Mouse (Mus musculus): ENCODE measurements around the gene Shb. TPM values are rescaled to one million over a fixed set of nuclear protein-coding genes. Genes with fewer than 3 reads are reported as not detected.
"Not testable (repeated sequence)": the region's sequence is repeated elsewhere in the genome, so short reads cannot be mapped to it uniquely, and the experiment has no call there.

Shb gene
- total RNA-seq, 2 experiments from 2014 or later = 11.0 to 11.6 TPM

DNA sequence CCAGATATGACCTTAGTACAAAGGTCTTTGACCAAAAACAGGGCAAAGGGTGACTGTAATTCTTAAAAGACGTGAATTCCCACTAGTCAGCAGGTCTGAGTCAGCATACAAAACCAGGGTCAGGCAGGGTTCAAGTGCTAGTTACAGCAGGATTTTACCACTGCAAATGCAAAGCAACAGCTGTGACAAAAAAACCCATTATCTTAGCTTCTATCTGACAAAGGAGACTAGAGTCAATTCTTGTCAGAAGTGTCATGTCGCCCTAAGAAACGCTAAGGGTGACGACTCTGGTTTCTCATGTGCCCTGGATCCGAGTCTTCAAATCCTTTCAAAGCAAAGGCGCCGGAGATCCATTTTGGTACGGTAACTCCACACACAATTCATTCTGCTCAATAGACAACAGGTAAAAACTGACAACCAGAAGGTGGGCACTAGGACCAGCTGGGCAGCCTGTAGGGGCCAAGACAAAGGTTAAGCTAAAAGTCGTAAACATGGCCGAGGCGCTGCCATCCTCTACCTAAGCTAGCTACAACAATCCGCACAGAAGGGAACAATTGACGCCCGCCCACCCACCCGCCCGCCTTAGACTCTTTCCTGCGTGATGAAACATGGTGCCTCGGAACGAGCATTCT is 124.5 kb downstream of the Shb start:
- Histone ChIP-seq H3K27ac (peak overlapping the region; percentile 95), H3K4me3 (peak overlapping the region; percentile 98)
- peak in 1 of 2 experiments; percentile 24 for DNase-seq (ENCODE audit: extremely low spot score in 1 of 2, low spot score in 2 of 2)
- no peak for TF ChIP-seq CTCF (IDR thresholded peaks at IDR 0.05)
- intact Hi-C loops (cut with DNase I) = loop anchor here (2.0 to 5.0 kb wide), 3 partner anchors 66 to 565 kb away; partner anchors contain the start of genes Dcaf10, Exosc3 and Polr1e

DNA sequence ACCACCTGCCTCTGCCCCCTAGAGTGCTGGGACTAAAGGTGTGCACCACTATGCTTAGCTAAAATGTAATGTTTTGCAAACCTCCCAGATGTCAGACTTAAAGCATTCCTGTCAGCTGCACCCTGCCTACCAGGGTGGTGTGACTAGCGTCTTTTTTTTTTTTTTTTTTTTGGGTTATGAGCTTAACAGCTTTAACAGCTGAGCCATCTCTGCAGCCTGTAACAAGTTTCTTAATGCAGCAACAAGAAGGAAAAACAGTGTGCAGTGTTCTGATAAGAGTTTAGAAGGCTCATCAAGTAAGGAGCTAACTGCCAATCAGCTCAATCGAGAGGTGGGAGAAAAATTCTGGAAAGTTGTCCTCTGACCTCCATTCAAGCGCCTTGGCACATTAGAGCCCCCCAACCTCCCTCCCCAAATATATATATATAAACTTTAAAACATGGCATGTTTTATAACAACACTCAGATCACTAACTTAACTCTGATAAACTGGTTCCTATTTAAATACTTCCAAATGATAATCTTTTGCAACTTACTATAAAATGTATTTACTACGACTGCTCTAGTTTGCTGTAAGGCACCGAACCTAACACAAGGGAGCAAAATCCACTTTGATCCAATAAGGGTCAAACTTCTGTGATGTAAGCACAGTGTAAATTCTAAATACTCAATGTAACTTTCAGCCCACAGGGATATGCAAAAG is 125.1 kb downstream of the Shb start:
- DNase-seq (ENCODE audit: extremely low spot score in 1 of 2, low spot score in 2 of 2) = no peak
- H3K27ac ChIP-seq = no peak overlapping the region
- peak overlapping the region; percentile 98 for H3K4me3 ChIP-seq
- TF ChIP-seq CTCF (IDR thresholded peaks at IDR 0.05) = no peak
- intact Hi-C loops (cut with DNase I) = loop anchor here (5.0 kb wide), 2 partner anchors 65 to 390 kb away; partner anchors contain the start of genes Dcaf10, Exosc3 and Polr1e

DNA sequence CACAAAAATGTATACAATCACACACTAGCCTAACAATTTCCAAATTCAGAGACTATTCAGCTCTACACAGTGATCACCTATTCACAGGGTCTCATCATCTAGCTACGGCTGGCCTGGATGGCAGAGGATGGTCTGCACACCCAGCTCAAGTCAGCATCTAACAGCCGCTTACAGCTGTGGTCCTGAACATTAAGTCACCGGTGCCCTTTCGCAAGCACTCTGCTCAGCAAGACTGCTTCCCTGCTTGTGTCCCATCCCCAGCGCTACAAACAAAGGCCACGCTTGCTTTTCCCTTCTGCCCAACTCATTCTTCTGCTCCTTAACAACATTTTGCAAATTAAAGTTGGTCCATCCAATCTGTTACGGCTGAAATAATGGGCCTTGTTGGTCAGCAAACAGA is 125.9 kb downstream of the Shb start:
- no peak overlapping the region for H3K27ac ChIP-seq
- TF ChIP-seq CTCF (IDR thresholded peaks at IDR 0.05) = no peak
- no peak overlapping the region for H3K4me3 ChIP-seq
- no peak for DNase-seq (ENCODE audit: extremely low spot score in 1 of 2, low spot score in 2 of 2)
- intact Hi-C loops (cut with DNase I) = loop anchor here (5.0 kb wide), 2 partner anchors 64 to 389 kb away; partner anchors contain the start of genes Dcaf10, Exosc3 and Polr1e

DNA sequence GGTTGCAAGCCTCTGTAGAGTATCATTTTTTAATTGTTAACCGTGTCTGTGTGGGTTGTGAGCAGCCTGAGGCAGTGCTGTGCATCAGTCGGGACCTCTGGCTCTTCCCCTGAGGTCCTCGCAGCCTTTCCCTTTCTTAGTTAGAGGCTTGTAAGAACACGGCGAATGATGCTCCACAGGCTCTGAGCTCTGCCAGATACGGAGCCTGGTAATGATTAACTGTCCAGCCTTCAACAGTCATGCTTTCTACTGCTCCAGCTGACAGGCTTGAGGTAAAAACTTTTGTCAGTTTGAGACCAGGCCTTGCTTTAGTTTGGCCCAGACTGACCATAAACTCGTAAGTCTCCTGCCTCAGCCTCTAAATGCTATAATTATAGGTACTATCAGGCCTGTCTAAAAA is 127.0 kb downstream of the Shb start:
- intact Hi-C loops (cut with DNase I) = loop anchor here (5.0 kb wide), 2 partner anchors 63 to 388 kb away; partner anchors contain the start of genes Dcaf10, Exosc3 and Polr1e
- Histone ChIP-seq H3K27ac (no peak overlapping the region), H3K4me3 (no peak overlapping the region)
- TF ChIP-seq CTCF (IDR thresholded peaks at IDR 0.05) = no peak
- DNase-seq (ENCODE audit: extremely low spot score in 1 of 2, low spot score in 2 of 2) = no peak

DNA sequence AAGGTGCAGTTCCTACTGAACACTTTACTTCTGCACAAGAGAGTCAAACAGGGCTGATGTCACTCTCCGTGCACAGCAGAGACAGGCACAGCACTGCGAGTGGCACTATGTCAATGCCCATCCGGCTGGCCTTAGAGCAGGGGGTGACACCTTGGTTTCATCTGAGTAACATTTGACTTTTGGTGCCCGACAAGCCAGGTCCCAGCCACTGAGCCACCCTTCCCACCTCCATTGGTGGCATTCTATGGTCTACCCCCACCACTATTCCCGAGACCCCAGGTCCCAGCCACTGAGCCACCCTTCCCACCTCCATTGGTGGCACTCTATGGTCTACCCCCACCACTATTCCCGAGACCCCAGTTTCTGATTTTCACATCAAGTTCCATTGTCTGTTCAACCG is 128.2 kb downstream of the Shb start:
- no peak overlapping the region for H3K4me3 ChIP-seq
- intact Hi-C loops (cut with DNase I) = no loop called here
- no peak for DNase-seq (ENCODE audit: extremely low spot score in 1 of 2, low spot score in 2 of 2)
- no peak overlapping the region for H3K27ac ChIP-seq
- TF ChIP-seq CTCF (IDR thresholded peaks at IDR 0.05) = no peak

DNA sequence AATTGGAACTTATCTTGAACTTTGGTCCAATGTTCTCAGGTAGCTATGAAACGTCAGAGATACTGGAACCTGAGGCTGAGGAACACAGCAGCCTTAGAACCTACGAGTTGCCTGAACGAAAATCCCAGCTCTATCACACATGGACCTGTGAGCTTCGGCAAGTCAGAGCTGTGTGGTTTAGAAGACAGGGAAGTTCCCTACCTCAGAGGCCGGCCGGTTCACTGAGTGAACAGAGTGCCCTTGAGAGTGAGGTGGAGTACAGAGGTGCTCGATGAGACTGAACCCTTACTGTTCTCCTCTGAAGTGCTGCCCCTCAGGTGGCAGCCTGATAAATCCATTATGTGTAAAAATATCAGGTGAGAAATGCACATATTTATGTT is 128.8 kb downstream of the Shb start:
- no peak for DNase-seq (ENCODE audit: extremely low spot score in 1 of 2, low spot score in 2 of 2)
- intact Hi-C loops (cut with DNase I) = no loop called here
- Histone ChIP-seq H3K4me3 (no peak overlapping the region), H3K27ac (no peak overlapping the region)
- TF ChIP-seq CTCF (IDR thresholded peaks at IDR 0.05) = no peak

DNA sequence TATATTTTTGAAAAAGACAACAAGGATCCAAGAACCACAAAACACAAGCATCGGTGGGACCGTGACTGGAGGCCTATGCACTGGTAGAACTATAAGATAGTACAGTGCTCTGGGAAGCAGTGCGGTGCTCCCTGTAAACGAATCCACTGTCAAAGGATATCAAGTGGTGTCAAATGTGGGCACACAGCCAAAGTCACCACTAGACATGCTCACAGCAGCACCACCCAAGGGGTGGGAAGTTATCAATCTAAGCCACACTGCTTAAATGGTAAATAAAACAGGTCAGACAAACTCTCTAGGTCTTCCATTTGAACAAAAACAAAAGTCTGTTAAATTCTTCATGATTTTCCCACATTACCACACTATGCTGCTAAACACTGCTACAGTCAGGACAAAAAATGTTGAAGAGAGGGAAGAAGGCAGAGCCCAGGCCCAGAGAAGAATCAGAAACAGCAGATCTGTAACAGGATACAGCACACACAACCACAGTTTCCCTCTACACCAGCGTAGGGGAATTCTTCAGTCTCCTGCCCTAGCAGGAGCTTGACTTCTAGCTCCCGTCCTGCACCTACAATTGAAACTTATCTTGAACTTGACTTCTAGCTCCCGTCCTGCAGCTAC is 129.3 kb downstream of the Shb start:
- DNase-seq (ENCODE audit: extremely low spot score in 1 of 2, low spot score in 2 of 2) = no peak
- no peak overlapping the region for H3K4me3 ChIP-seq
- TF ChIP-seq CTCF (IDR thresholded peaks at IDR 0.05) = no peak
- H3K27ac ChIP-seq = no peak overlapping the region
- intact Hi-C loops (cut with DNase I) = no loop called here

DNA sequence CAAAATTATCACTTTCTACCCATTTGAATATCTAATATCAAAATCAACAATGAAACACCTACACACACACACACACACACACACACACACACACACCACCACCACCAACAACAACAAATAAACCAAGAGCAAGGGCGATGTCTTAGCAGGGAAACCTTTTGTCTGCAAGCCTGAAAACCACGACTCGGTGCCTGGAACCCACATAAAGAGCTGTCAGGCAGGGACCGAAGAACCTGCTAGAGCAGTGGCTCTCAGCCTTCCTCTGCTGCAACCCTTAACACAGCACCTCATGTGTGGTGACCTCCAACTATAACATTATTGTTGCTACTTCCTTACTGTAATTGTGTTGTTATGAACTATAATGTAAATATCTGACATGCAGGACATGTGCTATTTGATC is 130.0 kb downstream of the Shb start:
- Histone ChIP-seq H3K4me3 (no peak overlapping the region), H3K27ac (no peak overlapping the region)
- no peak for TF ChIP-seq CTCF (IDR thresholded peaks at IDR 0.05)
- intact Hi-C loops (cut with DNase I) = no loop called here
- no peak for DNase-seq (ENCODE audit: extremely low spot score in 1 of 2, low spot score in 2 of 2)

DNA sequence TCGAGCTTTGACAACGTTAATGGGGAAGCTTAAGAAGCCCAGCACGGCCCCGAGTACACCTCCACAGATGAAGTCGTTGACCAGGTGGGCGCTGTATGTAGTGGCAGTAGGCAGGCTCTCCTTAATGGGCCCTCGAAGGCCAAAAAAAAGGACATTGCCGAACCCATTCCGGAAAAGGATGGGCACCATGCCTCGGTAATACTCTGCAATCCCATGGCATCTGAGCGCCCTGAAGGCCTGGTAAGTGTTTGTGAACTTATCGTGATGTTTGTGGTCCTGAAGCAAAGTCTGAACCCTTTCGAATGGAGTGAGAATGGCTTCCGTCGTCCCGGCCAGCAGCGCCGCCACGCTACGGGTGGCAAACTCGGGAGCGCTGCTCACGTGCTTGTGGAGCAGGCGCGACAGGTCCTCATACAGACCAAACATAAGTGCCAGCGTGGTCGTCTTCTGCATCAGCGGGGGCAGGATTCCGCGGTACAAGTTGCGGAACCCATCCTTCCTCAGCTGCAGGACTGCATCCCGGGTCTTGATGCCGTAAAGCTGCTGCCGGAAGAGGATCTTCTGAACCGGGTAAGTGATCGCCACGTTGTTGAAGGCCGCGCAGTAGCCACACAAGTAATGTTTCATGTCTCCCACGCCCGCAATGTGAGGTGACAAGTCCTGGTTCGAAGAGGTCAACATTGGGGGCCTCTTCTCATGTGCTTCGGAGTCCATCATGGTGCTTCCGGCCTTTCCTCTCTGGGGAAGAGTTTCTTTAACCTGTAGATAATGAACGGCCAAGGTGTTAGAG is 132.7 kb downstream of the Shb start:
- Histone ChIP-seq H3K4me3 (no peak overlapping the region), H3K27ac (no peak overlapping the region)
- DNase-seq (ENCODE audit: extremely low spot score in 1 of 2, low spot score in 2 of 2) = no peak
- intact Hi-C loops (cut with DNase I) = no loop called here
- TF ChIP-seq CTCF (IDR thresholded peaks at IDR 0.05) = no peak

DNA sequence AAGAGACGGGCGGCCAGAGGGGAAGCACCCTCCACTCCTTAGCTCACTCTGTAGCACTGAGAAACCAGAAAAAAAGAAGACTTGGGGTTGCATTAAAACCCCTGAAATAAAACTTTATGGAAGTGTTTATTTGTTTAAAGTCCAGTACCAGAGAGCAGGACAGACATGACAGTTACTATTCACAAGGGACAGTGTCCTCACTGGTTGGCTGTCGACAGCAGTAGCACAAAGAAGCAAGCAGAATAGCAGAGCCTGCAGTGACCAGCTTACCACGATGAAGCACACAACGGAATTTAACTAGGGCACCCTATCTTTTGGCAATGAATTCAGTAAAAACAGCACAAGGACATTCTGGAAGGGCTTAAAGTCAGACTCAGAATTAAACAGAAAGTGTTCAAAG is 134.0 kb downstream of the Shb start:
- intact Hi-C loops (cut with DNase I); H3K27ac ChIP-seq; H3K4me3 ChIP-seq; DNase-seq (ENCODE audit: extremely low spot score in 1 of 2, low spot score in 2 of 2): not testable (repeated sequence)

DNA sequence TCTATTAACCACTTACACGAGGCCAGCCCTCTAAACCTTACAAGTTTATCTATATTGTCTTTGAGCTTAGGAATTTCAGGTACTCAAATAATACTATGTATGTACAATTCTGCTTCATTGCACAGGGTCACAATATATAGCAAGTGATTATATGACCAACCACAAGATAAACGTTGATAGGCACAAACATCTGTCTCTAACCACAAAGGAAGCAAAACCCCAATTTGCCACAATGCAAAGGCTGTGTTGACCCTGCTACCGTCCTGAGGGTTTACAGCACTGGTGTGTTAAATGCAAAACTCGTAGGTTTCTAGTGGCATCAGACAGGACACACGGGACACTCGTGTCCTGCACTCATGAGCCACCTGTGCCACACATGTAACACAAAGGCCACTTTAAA is 136.1 kb downstream of the Shb start:
- DNase-seq (ENCODE audit: extremely low spot score in 1 of 2, low spot score in 2 of 2); H3K27ac ChIP-seq; intact Hi-C loops (cut with DNase I); H3K4me3 ChIP-seq: not testable (repeated sequence)

DNA sequence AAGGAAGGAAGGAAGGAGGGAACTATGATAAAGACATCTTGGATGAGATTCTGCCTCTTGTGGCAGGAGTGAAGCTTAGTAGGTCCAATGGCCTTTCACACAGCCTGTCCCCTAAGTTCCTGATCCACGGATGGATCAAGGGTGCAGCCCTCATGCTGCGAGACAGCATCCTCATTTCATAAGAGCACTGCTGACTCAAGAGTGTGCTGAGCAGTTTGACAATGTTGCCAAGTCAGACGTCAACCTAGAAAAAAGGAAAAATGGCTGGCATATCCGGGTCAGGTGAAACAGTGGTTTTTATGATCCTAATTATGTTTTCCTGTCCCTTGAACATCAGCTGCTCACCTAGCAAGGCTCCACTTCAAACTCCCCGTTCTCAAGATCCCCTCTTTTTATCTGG is 138.6 kb downstream of the Shb start:
- no peak overlapping the region for H3K4me3 ChIP-seq
- no peak for DNase-seq (ENCODE audit: extremely low spot score in 1 of 2, low spot score in 2 of 2)
- intact Hi-C loops (cut with DNase I) = no loop called here
- TF ChIP-seq CTCF (IDR thresholded peaks at IDR 0.05) = no peak
- H3K27ac ChIP-seq = no peak overlapping the region

Data from left cerebral cortex, adult 2 months (tissue).